Mouse (Mus musculus) embryonic fibroblast, embryonic 13.5 days (primary cell): ENCODE data around the gene Lfng. TPM values are rescaled to one million over a fixed set of nuclear protein-coding genes. Genes with fewer than 3 reads are reported as not detected.

Source experiments
- H3K27ac ChIP-seq: 2 replicates; pipeline ENCODE4 v1.5.1; 2012; ENCODE audit warnings: low read length, control low read depth, inconsistent platforms; ENCODE audit not compliant: insufficient read depth
- H3K4me1 ChIP-seq: 2 replicates; pipeline ENCODE4 v1.6.1; 2011; ENCODE audit warnings: low read length; ENCODE audit not compliant: control insufficient read depth, insufficient read depth
- H3K4me3 ChIP-seq: 2 replicates; pipeline ENCODE4 v1.5.1; 2011; ENCODE audit warnings: mild to moderate bottlenecking, control low read depth, low read length; ENCODE audit not compliant: insufficient read depth
- CTCF ChIP-seq: IDR thresholded peaks from 2 replicates; pipeline ENCODE4 v1.5.1; 2011; ENCODE audit warnings: mild to moderate bottlenecking, control low read depth, low read length, moderate library complexity, borderline replicate concordance; ENCODE audit not compliant: insufficient read depth
- POLR2A ChIP-seq: IDR thresholded peaks from 2 replicates; pipeline ENCODE4 v1.6.1; 2011; ENCODE audit warnings: low read depth, mild to moderate bottlenecking, control low read depth, low read length, moderate library complexity
- polyA plus RNA-seq: library from polyadenylated mRNA; stranded (reverse); fragments of >200 nt; gene quantifications from 2 replicates; pipeline ENCODE4 v1.2.4, GENCODE M21; 2011; ENCODE audit warnings: low read depth; ENCODE audit not compliant: missing spikeins, insufficient read length

Lfng gene
- polyA plus RNA-seq: 7.1 and 8.2 TPM in 2 replicates

- peak within 1 kb of the TSS; percentile 53 for H3K4me3 ChIP-seq
- peaks cover 9% of the 10 kb centered on the region for H3K4me1 ChIP-seq
- TF ChIP-seq CTCF (no peak), POLR2A (peak; percentile 97)
- no peak within 1 kb of the TSS; the same call in 1 of the 2 replicates for H3K27ac ChIP-seq
These were observed at the start of gene Lfng for GRCm38 (mm10) chr5:140607001-140607835. TSS of gene Lfng (plus strand) at chr5:140607320.

- no peaks in the 10 kb centered on the region for H3K4me1 ChIP-seq
- no peak overlapping the region for H3K27ac ChIP-seq
- no peak overlapping the region for H3K4me3 ChIP-seq
- TF ChIP-seq CTCF (no peak), POLR2A (no peak)
These were observed 44.5 kb upstream of the Lfng start for GRCm38 (mm10) chr5:140562601-140563000.

- Histone ChIP-seq H3K27ac (no peak within 1 kb of the TSS), H3K4me3 (no peak within 1 kb of the TSS), H3K4me1 (no peaks in the 10 kb centered on the region)
- TF ChIP-seq CTCF (no peak), POLR2A (no peak)
These were observed 42.2 kb upstream of the Lfng start, which contains the start of gene Grifin for GRCm38 (mm10) chr5:140564896-140565295. TSS of gene Grifin (minus strand) at chr5:140565071.

GRCm38 (mm10) chr5:140565451-140565850, 41.7 kb upstream of the Lfng start:
- Histone ChIP-seq H3K27ac (no peak overlapping the region), H3K4me1 (no peaks in the 10 kb centered on the region), H3K4me3 (no peak overlapping the region)
- TF ChIP-seq POLR2A: no peak
- no peak for TF ChIP-seq CTCF

- TF ChIP-seq CTCF: 0 out of 2 replicates have a peak, but pooled peaks have one; percentile 24
- TF ChIP-seq POLR2A: no peak
- Histone ChIP-seq H3K4me3 (no peak overlapping the region), H3K27ac (no peak overlapping the region), H3K4me1 (no peaks in the 10 kb centered on the region)
These were observed 41.3 kb upstream of the Lfng start for GRCm38 (mm10) chr5:140565856-140566255.

GRCm38 (mm10) chr5:140566271-140566670, 40.8 kb upstream of the Lfng start:
- Histone ChIP-seq H3K27ac (no peak overlapping the region), H3K4me3 (no peak overlapping the region), H3K4me1 (no peaks in the 10 kb centered on the region)
- TF ChIP-seq POLR2A: no peak
- no peak for TF ChIP-seq CTCF

- H3K27ac ChIP-seq: no peak overlapping the region
- no peaks in the 10 kb centered on the region for H3K4me1 ChIP-seq
- no peak for TF ChIP-seq CTCF
- no peak for TF ChIP-seq POLR2A
- H3K4me3 ChIP-seq: no peak overlapping the region
These were observed 39.8 kb upstream of the Lfng start for GRCm38 (mm10) chr5:140567321-140567720.

- Histone ChIP-seq H3K4me1 (no peaks in the 10 kb centered on the region), H3K27ac (no peak overlapping the region), H3K4me3 (no peak overlapping the region)
- TF ChIP-seq CTCF (no peak), POLR2A (no peak)
These were observed 39.4 kb upstream of the Lfng start for GRCm38 (mm10) chr5:140567751-140568150.

GRCm38 (mm10) chr5:140568321-140568970, 38.7 kb upstream of the Lfng start:
- no peaks in the 10 kb centered on the region for H3K4me1 ChIP-seq
- no peak overlapping the region for H3K4me3 ChIP-seq
- TF ChIP-seq POLR2A (no peak), CTCF (peak; percentile 41; the same call in 1 of the 2 replicates)
- H3K27ac ChIP-seq: no peak overlapping the region
